Mouse (Mus musculus) myocyte (in vitro differentiated cells): ENCODE measurements around the gene Wwox.

Experiments
- MAX ChIP-seq: IDR thresholded peaks from one replicate; pipeline ENCODE4 v1.6.1; 2011; ENCODE audit warnings: low read depth, mild to moderate bottlenecking, control low read depth
- MYOD1 ChIP-seq, 3 experiments: IDR thresholded peaks; one replicate each; pipeline ENCODE4 v1.6.1; 2011; ENCODE audit warnings: control low read depth in 2 of 3, low read depth in 2 of 3, mild to moderate bottlenecking in 2 of 3, moderate library complexity in 1 of 3; ENCODE audit not compliant: insufficient read length in 2 of 3, control insufficient read depth in 1 of 3
- POLR2A ChIP-seq: IDR thresholded peaks from one replicate; pipeline ENCODE4 v1.6.1; 2011; ENCODE audit warnings: low read depth, mild to moderate bottlenecking, control low read depth, moderate library complexity; ENCODE audit not compliant: insufficient read length
- POLR2AphosphoS2 ChIP-seq: IDR thresholded peaks from one replicate; pipeline ENCODE4 v1.6.1; 2011; ENCODE audit warnings: low read depth, control low read depth; ENCODE audit not compliant: insufficient read length
- REST ChIP-seq: IDR thresholded peaks from one replicate; pipeline ENCODE4 v1.6.1; 2011; ENCODE audit warnings: mild to moderate bottlenecking, control low read depth, moderate library complexity; ENCODE audit not compliant: insufficient read depth, insufficient read length
- TCF12 ChIP-seq: IDR thresholded peaks from one replicate; pipeline ENCODE4 v1.6.1; 2011; ENCODE audit warnings: mild to moderate bottlenecking, control low read depth; ENCODE audit not compliant: poor library complexity, insufficient read depth, severe bottlenecking

GRCm38 (mm10) chr8:115071231-115071630 lies 631.8 kb downstream of the Wwox start:
- TF ChIP-seq POLR2AphosphoS2 (no peak), POLR2A (no peak), REST (no peak), TCF12 (no peak), MAX (no peak), MYOD1 (IDR thresholded peaks at IDR 0.05; ENCODE audit: control insufficient read depth in 1 of 3, insufficient read length in 2 of 3, low read depth in 2 of 3) (no peak)
